Mouse (Mus musculus) MEL (cell line): ENCODE data around the gene Nfe2l2. TPM values are rescaled to one million over a fixed set of nuclear protein-coding genes. Genes with fewer than 3 reads are reported as not detected.
A peak's percentile ranks its signal among the peaks of the same experiment; 100 is the strongest.

Experiments
- DNase-seq: peaks from one replicate; pipeline ENCODE4 v3.0.0; 2011; ENCODE audit warnings: low read depth, low spot score
- H3K27ac ChIP-seq: 2 replicates; pipeline ENCODE4 v1.5.1; 2012; ENCODE audit warnings: low read depth, mild to moderate bottlenecking, control low read depth, low read length, moderate library complexity; ENCODE audit not compliant: control insufficient read depth
- H3K27me3 ChIP-seq, 2 experiments: fragments of 150-350 bp in 1 of 2; sonication (generic) in 1 of 2; 2 replicates each; pipeline ENCODE4 v1.6.1; 2012; ENCODE audit warnings: low read length in 2 of 2, mild to moderate bottlenecking in 2 of 2, improper control_type of control experiment in 1 of 2, moderate library complexity in 1 of 2; ENCODE audit not compliant: insufficient read depth in 2 of 2, control insufficient read depth in 1 of 2
- H3K36me3 ChIP-seq, 2 experiments: 2 replicates each; pipeline ENCODE4 v1.6.1; 2012 to 2014; ENCODE audit warnings: low read length in 2 of 2, improper control_type of control experiment in 1 of 2, inconsistent platforms in 1 of 2, mild to moderate bottlenecking in 1 of 2; ENCODE audit not compliant: insufficient read depth in 2 of 2, control insufficient read depth in 1 of 2
- H3K4me1 ChIP-seq, 2 experiments: fragments of 150-350 bp in 1 of 2; sonication (generic) in 1 of 2; 2 replicates each; pipeline ENCODE4 v1.6.1; 2012; ENCODE audit warnings: low read length in 2 of 2, improper control_type of control experiment in 1 of 2, mild to moderate bottlenecking in 1 of 2; ENCODE audit not compliant: insufficient read depth in 2 of 2, control insufficient read depth in 1 of 2
- H3K4me3 ChIP-seq, 2 experiments: fragments of 150-350 bp in 1 of 2; sonication (generic) in 1 of 2; 2 replicates each; pipeline ENCODE4 v1.5.1; 2012; ENCODE audit warnings: low read depth in 2 of 2, low read length in 2 of 2, mild to moderate bottlenecking in 2 of 2, moderate library complexity in 2 of 2, control low read depth in 1 of 2, improper control_type of control experiment in 1 of 2; ENCODE audit not compliant: control insufficient read depth in 1 of 2, insufficient read depth in 1 of 2
- H3K79me2 ChIP-seq: 2 replicates; pipeline ENCODE4 v1.6.1; 2012; ENCODE audit warnings: mild to moderate bottlenecking, low read length, moderate library complexity; ENCODE audit not compliant: control insufficient read depth, poor library complexity, insufficient read depth
- H3K9ac ChIP-seq: 2 replicates; pipeline ENCODE4 v1.6.1; 2012; ENCODE audit warnings: low read depth, mild to moderate bottlenecking, control low read depth, low read length, moderate library complexity; ENCODE audit not compliant: control insufficient read depth, poor library complexity, severe bottlenecking
- H3K9me3 ChIP-seq: fragments of 150-350 bp; sonication (generic); replicated peaks from 2 replicates; pipeline ENCODE4 v1.6.1; 2012; ENCODE audit warnings: mild to moderate bottlenecking, low read length, improper control_type of control experiment, moderate library complexity; ENCODE audit not compliant: insufficient read depth
- CHD2 ChIP-seq: IDR thresholded peaks from 2 replicates; pipeline ENCODE4 v1.6.1; 2011; ENCODE audit warnings: low read length, improper control_type of control experiment
- CTCF ChIP-seq, 3 experiments: IDR thresholded peaks in 2 of 3; conservative IDR thresholded peaks in 1 of 3; 2 replicates each; pipeline ENCODE4 v1.5.1; 2011 to 2012; ENCODE audit warnings: low read length in 3 of 3, low read depth in 2 of 3, mild to moderate bottlenecking in 2 of 3, improper control_type of control experiment in 1 of 3, inconsistent platforms in 1 of 3, mixed read lengths in 1 of 3, moderate library complexity in 1 of 3; ENCODE audit not compliant: control insufficient read depth in 1 of 3, insufficient read depth in 1 of 3, poor library complexity in 1 of 3, severe bottlenecking in 1 of 3
- E2F4 ChIP-seq: IDR thresholded peaks from 2 replicates; pipeline ENCODE4 v1.6.1; 2011; ENCODE audit warnings: low read depth, low read length, improper control_type of control experiment, borderline replicate concordance
- ELF1 ChIP-seq: IDR thresholded peaks from 2 replicates; pipeline ENCODE4 v1.6.1; 2014; ENCODE audit warnings: low read depth, mild to moderate bottlenecking, inconsistent platforms, low read length, improper control_type of control experiment, moderate library complexity
- EP300 ChIP-seq, 2 experiments: IDR thresholded peaks; 2 replicates each; pipeline ENCODE4 v1.6.1; 2011; ENCODE audit warnings: improper control_type of control experiment in 2 of 2, low read length in 2 of 2, low read depth in 1 of 2, mild to moderate bottlenecking in 1 of 2
- ETS1 ChIP-seq: IDR thresholded peaks from 2 replicates; pipeline ENCODE4 v1.6.1; 2012; ENCODE audit warnings: low read depth, mild to moderate bottlenecking, inconsistent platforms, low read length, improper control_type of control experiment, moderate library complexity
- HCFC1 ChIP-seq: IDR thresholded peaks from 2 replicates; pipeline ENCODE4 v1.6.1; 2012; ENCODE audit warnings: low read depth, mild to moderate bottlenecking, inconsistent platforms, low read length, improper control_type of control experiment, moderate library complexity
- JUND ChIP-seq: IDR thresholded peaks from 2 replicates; pipeline ENCODE4 v1.6.1; 2011; ENCODE audit warnings: low read depth, mild to moderate bottlenecking, improper control_type of control experiment, low read length
- MAX ChIP-seq: IDR thresholded peaks from 2 replicates; pipeline ENCODE4 v1.6.1; 2011; ENCODE audit warnings: low read length, improper control_type of control experiment
- MAZ ChIP-seq: IDR thresholded peaks from 2 replicates; pipeline ENCODE4 v1.6.1; 2012; ENCODE audit warnings: low read depth, mild to moderate bottlenecking, inconsistent platforms, low read length, improper control_type of control experiment
- MYB ChIP-seq: IDR thresholded peaks from 2 replicates; pipeline ENCODE4 v1.6.1; 2011; ENCODE audit warnings: mild to moderate bottlenecking, low read depth, low read length, improper control_type of control experiment
- NRF1 ChIP-seq: IDR thresholded peaks from 2 replicates; pipeline ENCODE4 v1.6.1; 2014; ENCODE audit warnings: low read depth, mild to moderate bottlenecking, inconsistent platforms, low read length, improper control_type of control experiment, moderate library complexity; ENCODE audit not compliant: poor library complexity, insufficient read depth, severe bottlenecking
- POLR2A ChIP-seq, 2 experiments: IDR thresholded peaks; 2 replicates each; pipeline ENCODE4 v1.6.1; 2011 to 2012; ENCODE audit warnings: low read length in 2 of 2, mild to moderate bottlenecking in 2 of 2, control low read depth in 1 of 2, improper control_type of control experiment in 1 of 2, low read depth in 1 of 2, moderate library complexity in 1 of 2; ENCODE audit not compliant: control insufficient read depth in 1 of 2, insufficient read depth in 1 of 2, poor library complexity in 1 of 2
- POLR2AphosphoS2 ChIP-seq: IDR thresholded peaks from 2 replicates; pipeline ENCODE4 v1.6.1; 2011; ENCODE audit warnings: low read length, improper control_type of control experiment
- POLR2AphosphoS5 ChIP-seq: IDR thresholded peaks from 2 replicates; pipeline ENCODE4 v1.6.1; 2012; ENCODE audit warnings: low read depth, borderline replicate concordance, mild to moderate bottlenecking, inconsistent platforms, low read length, moderate library complexity, mixed read lengths
- RCOR1 ChIP-seq: IDR thresholded peaks from 2 replicates; pipeline ENCODE4 v1.6.1; 2012; ENCODE audit warnings: low read depth, mild to moderate bottlenecking, inconsistent platforms, low read length, improper control_type of control experiment
- SMC3 ChIP-seq: IDR thresholded peaks from 2 replicates; pipeline ENCODE4 v1.6.1; 2011; ENCODE audit warnings: low read depth, low read length, improper control_type of control experiment
- TCF12 ChIP-seq: IDR thresholded peaks from 2 replicates; pipeline ENCODE4 v1.6.1; 2014; ENCODE audit warnings: low read depth, mild to moderate bottlenecking, inconsistent platforms, low read length, improper control_type of control experiment, moderate library complexity
- UBTF ChIP-seq: IDR thresholded peaks from 2 replicates; pipeline ENCODE4 v1.6.1; 2012; ENCODE audit warnings: low read depth, mild to moderate bottlenecking, inconsistent platforms, low read length, improper control_type of control experiment, moderate library complexity, borderline replicate concordance; ENCODE audit not compliant: insufficient read depth
- USF1 ChIP-seq: IDR thresholded peaks from 2 replicates; pipeline ENCODE4 v1.6.1; 2014; ENCODE audit warnings: low read depth, mild to moderate bottlenecking, inconsistent platforms, low read length, improper control_type of control experiment, moderate library complexity
- USF2 ChIP-seq, 2 experiments: IDR thresholded peaks; 2 replicates each; pipeline ENCODE4 v1.6.1; 2011 to 2012; ENCODE audit warnings: improper control_type of control experiment in 2 of 2, low read length in 2 of 2, borderline replicate concordance in 1 of 2, inconsistent platforms in 1 of 2, low read depth in 1 of 2, mild to moderate bottlenecking in 1 of 2; ENCODE audit not compliant: insufficient read depth in 1 of 2
- ZC3H11A ChIP-seq: IDR thresholded peaks from 2 replicates; pipeline ENCODE4 v1.6.1; 2012; ENCODE audit warnings: low read depth, mild to moderate bottlenecking, inconsistent platforms, low read length, improper control_type of control experiment
- ZNF384 ChIP-seq: IDR thresholded peaks from 2 replicates; pipeline ENCODE4 v1.6.1; 2012; ENCODE audit warnings: low read depth, mild to moderate bottlenecking, inconsistent platforms, low read length, improper control_type of control experiment
- polyA plus RNA-seq, 2 experiments: library from polyadenylated mRNA; stranded (reverse) in 1 of 2; unstranded in 1 of 2; fragments of >175 nt in 1 of 2; fragments of >200 nt in 1 of 2; gene quantifications; 2 replicates each; pipeline versions ENCODE4 v1.2.1 to v1.2.4; 2012; ENCODE audit warnings: low replicate concordance in 2 of 2, low read depth in 1 of 2; ENCODE audit not compliant: insufficient read length in 2 of 2, insufficient read depth in 1 of 2, missing spikeins in 1 of 2
- total RNA-seq: library from RNA; depleted of rRNA; stranded (reverse); fragments of 300-350 nt; gene quantifications from 2 replicates; pipeline ENCODE4 v1.2.3, GENCODE M21; 2012

Nfe2l2 gene
- total and polyA plus RNA-seq, 3 experiments, result 42.1 to 59.1 TPM; not detected in 1

GRCm38 (mm10) chr2:75691316-75691715 is 13.1 kb downstream of the Nfe2l2 start:
- H3K36me3 ChIP-seq, result peaks cover 17 to 20% of the 10 kb centered on the region in 2 experiments
- no peak for DNase-seq
- no peaks in the 10 kb centered on the region for H3K27me3 ChIP-seq
- no peaks in the 10 kb centered on the region for H3K9me3 ChIP-seq
- peaks cover 0 to 9% of the 10 kb centered on the region in 2 experiments; a peak in 3 of 4 replicates for H3K4me1 ChIP-seq
- no peak overlapping the region for H3K9ac ChIP-seq
- no peak for TF ChIP-seq MYB
- TF ChIP-seq POLR2A (IDR thresholded peaks at IDR 0.05; ENCODE audit: control insufficient read depth in 1 of 2, insufficient read depth in 1 of 2, low read depth in 1 of 2, low read length in 2 of 2, poor library complexity in 1 of 2), result peak in 1 of 2 experiments; percentile 5; a peak in 1 of 4 replicates
- TF ChIP-seq MAX, result no peak
- TF ChIP-seq RCOR1, result no peak
- TF ChIP-seq EP300 (IDR thresholded peaks at IDR 0.05; ENCODE audit: low read depth in 1 of 2, low read length in 2 of 2), result no peak
- no peak for TF ChIP-seq TCF12
- no peak for TF ChIP-seq CHD2
- TF ChIP-seq, all 39 proteins: peak for 1
- no peak overlapping the region for H3K4me3 ChIP-seq
- peaks cover 78% of the 10 kb centered on the region for H3K79me2 ChIP-seq
- no peak overlapping the region for H3K27ac ChIP-seq

GRCm38 (mm10) chr2:75690656-75691055 is 13.8 kb downstream of the Nfe2l2 start:
- no peaks in the 10 kb centered on the region for H3K9me3 ChIP-seq
- no peak for DNase-seq
- no peaks in the 10 kb centered on the region for H3K27me3 ChIP-seq
- H3K4me1 ChIP-seq, result peaks cover 2 to 14% of the 10 kb centered on the region in 2 experiments; a peak in 3 of 4 replicates
- peaks cover 17 to 26% of the 10 kb centered on the region in 2 experiments for H3K36me3 ChIP-seq
- TF ChIP-seq ELF1 (no peak), E2F4 (no peak), POLR2A (IDR thresholded peaks at IDR 0.05; ENCODE audit: control insufficient read depth in 1 of 2, insufficient read depth in 1 of 2, low read depth in 1 of 2, low read length in 2 of 2, poor library complexity in 1 of 2) (no peak), JUND (no peak), MAZ (no peak)
- H3K79me2 ChIP-seq, result peaks cover 76% of the 10 kb centered on the region
- H3K27ac ChIP-seq, result no peak overlapping the region
- no peak overlapping the region for H3K9ac ChIP-seq
- no peak overlapping the region for H3K4me3 ChIP-seq

DNA sequence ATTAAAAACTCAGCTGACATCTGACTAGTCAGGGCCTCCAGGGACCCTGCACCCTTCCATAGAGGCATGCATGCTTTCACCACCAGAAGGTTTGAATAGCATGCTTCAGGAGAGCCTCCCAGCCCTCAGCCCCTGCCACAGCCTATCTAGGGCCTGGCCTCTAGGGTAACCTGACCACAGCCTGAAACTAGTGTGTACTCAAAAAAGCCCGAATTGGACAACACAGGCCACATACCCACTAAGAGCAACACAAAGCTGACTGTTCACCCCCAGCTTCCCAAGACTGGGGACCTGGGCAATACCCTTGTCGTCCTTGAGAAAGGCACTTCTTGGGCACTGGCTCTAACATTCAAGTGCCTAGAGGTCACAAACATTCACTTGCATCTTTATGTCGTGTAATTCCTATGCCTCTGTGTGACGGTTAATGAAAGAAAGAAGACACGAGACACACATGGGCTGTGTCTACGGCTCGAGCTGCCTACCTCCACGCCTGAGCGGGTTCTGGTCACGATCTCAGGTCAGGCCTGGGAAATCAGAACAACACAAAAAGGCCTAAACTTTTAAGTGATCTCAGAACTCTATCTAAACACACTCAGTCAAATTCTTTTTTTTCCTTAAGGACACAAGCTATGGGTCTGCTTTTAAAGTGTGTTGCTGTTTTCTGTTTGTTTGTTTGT is 14.8 kb downstream of the Nfe2l2 start:
- peaks cover 8 to 18% of the 10 kb centered on the region in 2 experiments; a peak in 3 of 4 replicates for H3K4me1 ChIP-seq
- no peak overlapping the region for H3K27ac ChIP-seq
- no peak overlapping the region for H3K9ac ChIP-seq
- no peaks in the 10 kb centered on the region for H3K27me3 ChIP-seq
- H3K79me2 ChIP-seq, result peaks cover 72% of the 10 kb centered on the region
- H3K9me3 ChIP-seq, result no peaks in the 10 kb centered on the region
- H3K4me3 ChIP-seq, result no peak overlapping the region
- peaks cover 14 to 34% of the 10 kb centered on the region in 2 experiments for H3K36me3 ChIP-seq
- DNase-seq, result no peak
- TF ChIP-seq ZNF384 (no peak), USF2 (IDR thresholded peaks at IDR 0.05; ENCODE audit: borderline replicate concordance in 1 of 2, insufficient read depth in 1 of 2, low read depth in 1 of 2, low read length in 2 of 2) (no peak), SMC3 (no peak), HCFC1 (no peak), MAX (no peak), NRF1 (no peak), UBTF (no peak), POLR2A (IDR thresholded peaks at IDR 0.05; ENCODE audit: control insufficient read depth in 1 of 2, insufficient read depth in 1 of 2, low read depth in 1 of 2, low read length in 2 of 2, poor library complexity in 1 of 2) (no peak), EP300 (IDR thresholded peaks at IDR 0.05; ENCODE audit: low read depth in 1 of 2, low read length in 2 of 2) (no peak), RCOR1 (no peak), POLR2AphosphoS5 (no peak), CTCF (IDR thresholded peaks at IDR 0.05 in 2 of 3, conservative IDR thresholded peaks at IDR 0.05 in 1 of 3; ENCODE audit: control insufficient read depth in 1 of 3, insufficient read depth in 1 of 3, low read depth in 2 of 3, low read length in 3 of 3, poor library complexity in 1 of 3, severe bottlenecking in 1 of 3) (no peak), ZC3H11A (no peak), USF1 (no peak), TCF12 (no peak), ETS1 (no peak), POLR2AphosphoS2 (no peak)
